Mouse (Mus musculus) MEL (cell line): ENCODE data around the gene Zscan2. TPM values are rescaled to one million over a fixed set of nuclear protein-coding genes. Genes with fewer than 3 reads are reported as not detected.

Experiments
- DNase-seq: peaks from one replicate; pipeline ENCODE4 v3.0.0; 2011; ENCODE audit warnings: low read depth, low spot score
- H3K27ac ChIP-seq: 2 replicates; pipeline ENCODE4 v1.5.1; 2012; ENCODE audit warnings: low read depth, mild to moderate bottlenecking, control low read depth, low read length, moderate library complexity; ENCODE audit not compliant: control insufficient read depth
- H3K27me3 ChIP-seq, 2 experiments: fragments of 150-350 bp in 1 of 2; sonication (generic) in 1 of 2; 2 replicates each; pipeline ENCODE4 v1.6.1; 2012; ENCODE audit warnings: low read length in 2 of 2, mild to moderate bottlenecking in 2 of 2, improper control_type of control experiment in 1 of 2, moderate library complexity in 1 of 2; ENCODE audit not compliant: insufficient read depth in 2 of 2, control insufficient read depth in 1 of 2
- H3K36me3 ChIP-seq, 2 experiments: 2 replicates each; pipeline ENCODE4 v1.6.1; 2012 to 2014; ENCODE audit warnings: low read length in 2 of 2, improper control_type of control experiment in 1 of 2, inconsistent platforms in 1 of 2, mild to moderate bottlenecking in 1 of 2; ENCODE audit not compliant: insufficient read depth in 2 of 2, control insufficient read depth in 1 of 2
- H3K4me1 ChIP-seq, 2 experiments: fragments of 150-350 bp in 1 of 2; sonication (generic) in 1 of 2; 2 replicates each; pipeline ENCODE4 v1.6.1; 2012; ENCODE audit warnings: low read length in 2 of 2, improper control_type of control experiment in 1 of 2, mild to moderate bottlenecking in 1 of 2; ENCODE audit not compliant: insufficient read depth in 2 of 2, control insufficient read depth in 1 of 2
- H3K4me3 ChIP-seq, 2 experiments: fragments of 150-350 bp in 1 of 2; sonication (generic) in 1 of 2; 2 replicates each; pipeline ENCODE4 v1.5.1; 2012; ENCODE audit warnings: low read depth in 2 of 2, low read length in 2 of 2, mild to moderate bottlenecking in 2 of 2, moderate library complexity in 2 of 2, control low read depth in 1 of 2, improper control_type of control experiment in 1 of 2; ENCODE audit not compliant: control insufficient read depth in 1 of 2, insufficient read depth in 1 of 2
- H3K79me2 ChIP-seq: 2 replicates; pipeline ENCODE4 v1.6.1; 2012; ENCODE audit warnings: mild to moderate bottlenecking, low read length, moderate library complexity; ENCODE audit not compliant: control insufficient read depth, poor library complexity, insufficient read depth
- H3K9ac ChIP-seq: 2 replicates; pipeline ENCODE4 v1.6.1; 2012; ENCODE audit warnings: low read depth, mild to moderate bottlenecking, control low read depth, low read length, moderate library complexity; ENCODE audit not compliant: control insufficient read depth, poor library complexity, severe bottlenecking
- H3K9me3 ChIP-seq: fragments of 150-350 bp; sonication (generic); replicated peaks from 2 replicates; pipeline ENCODE4 v1.6.1; 2012; ENCODE audit warnings: mild to moderate bottlenecking, low read length, improper control_type of control experiment, moderate library complexity; ENCODE audit not compliant: insufficient read depth
- BHLHE40 ChIP-seq: IDR thresholded peaks from 2 replicates; pipeline ENCODE4 v1.6.1; 2012; ENCODE audit warnings: low read depth, mild to moderate bottlenecking, inconsistent platforms, low read length, improper control_type of control experiment, borderline replicate concordance
- CHD1 ChIP-seq: IDR thresholded peaks from 2 replicates; pipeline ENCODE4 v1.6.1; 2012; ENCODE audit warnings: low read depth, mild to moderate bottlenecking, inconsistent platforms, low read length, improper control_type of control experiment
- CHD2 ChIP-seq: IDR thresholded peaks from 2 replicates; pipeline ENCODE4 v1.6.1; 2011; ENCODE audit warnings: low read length, improper control_type of control experiment
- CTCF ChIP-seq, 3 experiments: IDR thresholded peaks in 2 of 3; conservative IDR thresholded peaks in 1 of 3; 2 replicates each; pipeline ENCODE4 v1.5.1; 2011 to 2012; ENCODE audit warnings: low read length in 3 of 3, low read depth in 2 of 3, mild to moderate bottlenecking in 2 of 3, improper control_type of control experiment in 1 of 3, inconsistent platforms in 1 of 3, mixed read lengths in 1 of 3, moderate library complexity in 1 of 3; ENCODE audit not compliant: control insufficient read depth in 1 of 3, insufficient read depth in 1 of 3, poor library complexity in 1 of 3, severe bottlenecking in 1 of 3
- E2F4 ChIP-seq: IDR thresholded peaks from 2 replicates; pipeline ENCODE4 v1.6.1; 2011; ENCODE audit warnings: low read depth, low read length, improper control_type of control experiment, borderline replicate concordance
- ELF1 ChIP-seq: IDR thresholded peaks from 2 replicates; pipeline ENCODE4 v1.6.1; 2014; ENCODE audit warnings: low read depth, mild to moderate bottlenecking, inconsistent platforms, low read length, improper control_type of control experiment, moderate library complexity
- EP300 ChIP-seq, 2 experiments: IDR thresholded peaks; 2 replicates each; pipeline ENCODE4 v1.6.1; 2011; ENCODE audit warnings: improper control_type of control experiment in 2 of 2, low read length in 2 of 2, low read depth in 1 of 2, mild to moderate bottlenecking in 1 of 2
- ETS1 ChIP-seq: IDR thresholded peaks from 2 replicates; pipeline ENCODE4 v1.6.1; 2012; ENCODE audit warnings: low read depth, mild to moderate bottlenecking, inconsistent platforms, low read length, improper control_type of control experiment, moderate library complexity
- GABPA ChIP-seq: IDR thresholded peaks from 2 replicates; pipeline ENCODE4 v1.6.1; 2012; ENCODE audit warnings: low read depth, mild to moderate bottlenecking, inconsistent platforms, low read length, improper control_type of control experiment, moderate library complexity
- GATA1 ChIP-seq: IDR thresholded peaks from 2 replicates; pipeline ENCODE4 v1.6.1; 2011; ENCODE audit warnings: low read depth, low read length, improper control_type of control experiment
- HCFC1 ChIP-seq: IDR thresholded peaks from 2 replicates; pipeline ENCODE4 v1.6.1; 2012; ENCODE audit warnings: low read depth, mild to moderate bottlenecking, inconsistent platforms, low read length, improper control_type of control experiment, moderate library complexity
- JUND ChIP-seq: IDR thresholded peaks from 2 replicates; pipeline ENCODE4 v1.6.1; 2011; ENCODE audit warnings: low read depth, mild to moderate bottlenecking, improper control_type of control experiment, low read length
- KAT2A ChIP-seq: conservative IDR thresholded peaks from 2 replicates; pipeline ENCODE4 v1.6.1; 2012; ENCODE audit warnings: low read depth, low read length, improper control_type of control experiment, inconsistent platforms
- MAFK ChIP-seq: IDR thresholded peaks from 2 replicates; pipeline ENCODE4 v1.6.1; 2011; ENCODE audit warnings: low read depth, mild to moderate bottlenecking, low read length, improper control_type of control experiment, borderline replicate concordance
- MAX ChIP-seq: IDR thresholded peaks from 2 replicates; pipeline ENCODE4 v1.6.1; 2011; ENCODE audit warnings: low read length, improper control_type of control experiment
- MAZ ChIP-seq: IDR thresholded peaks from 2 replicates; pipeline ENCODE4 v1.6.1; 2012; ENCODE audit warnings: low read depth, mild to moderate bottlenecking, inconsistent platforms, low read length, improper control_type of control experiment
- MEF2A ChIP-seq: IDR thresholded peaks from 2 replicates; pipeline ENCODE4 v1.6.1; 2014; ENCODE audit warnings: low read depth, mild to moderate bottlenecking, inconsistent platforms, low read length, improper control_type of control experiment; ENCODE audit not compliant: poor library complexity, insufficient replicate concordance, severe bottlenecking; ENCODE audit errors: extremely low read depth
- MXI1 ChIP-seq: IDR thresholded peaks from 2 replicates; pipeline ENCODE4 v1.6.1; 2011; ENCODE audit warnings: mild to moderate bottlenecking, low read depth, low read length, improper control_type of control experiment
- MYB ChIP-seq: IDR thresholded peaks from 2 replicates; pipeline ENCODE4 v1.6.1; 2011; ENCODE audit warnings: mild to moderate bottlenecking, low read depth, low read length, improper control_type of control experiment
- MYC ChIP-seq: IDR thresholded peaks from 2 replicates; pipeline ENCODE4 v1.6.1; 2011; ENCODE audit warnings: low read depth, mild to moderate bottlenecking, low read length, improper control_type of control experiment, moderate library complexity
- NELFE ChIP-seq: IDR thresholded peaks from 2 replicates; pipeline ENCODE4 v1.6.1; 2011; ENCODE audit warnings: low read depth, low read length, improper control_type of control experiment
- NRF1 ChIP-seq: IDR thresholded peaks from 2 replicates; pipeline ENCODE4 v1.6.1; 2014; ENCODE audit warnings: low read depth, mild to moderate bottlenecking, inconsistent platforms, low read length, improper control_type of control experiment, moderate library complexity; ENCODE audit not compliant: poor library complexity, insufficient read depth, severe bottlenecking
- POLR2A ChIP-seq, 2 experiments: IDR thresholded peaks; 2 replicates each; pipeline ENCODE4 v1.6.1; 2011 to 2012; ENCODE audit warnings: low read length in 2 of 2, mild to moderate bottlenecking in 2 of 2, control low read depth in 1 of 2, improper control_type of control experiment in 1 of 2, low read depth in 1 of 2, moderate library complexity in 1 of 2; ENCODE audit not compliant: control insufficient read depth in 1 of 2, insufficient read depth in 1 of 2, poor library complexity in 1 of 2
- POLR2AphosphoS2 ChIP-seq: IDR thresholded peaks from 2 replicates; pipeline ENCODE4 v1.6.1; 2011; ENCODE audit warnings: low read length, improper control_type of control experiment
- POLR2AphosphoS5 ChIP-seq: IDR thresholded peaks from 2 replicates; pipeline ENCODE4 v1.6.1; 2012; ENCODE audit warnings: low read depth, borderline replicate concordance, mild to moderate bottlenecking, inconsistent platforms, low read length, moderate library complexity, mixed read lengths
- RAD21 ChIP-seq: IDR thresholded peaks from 2 replicates; pipeline ENCODE4 v1.6.1; 2011; ENCODE audit warnings: mild to moderate bottlenecking, low read depth, low read length, improper control_type of control experiment
- RCOR1 ChIP-seq: IDR thresholded peaks from 2 replicates; pipeline ENCODE4 v1.6.1; 2012; ENCODE audit warnings: low read depth, mild to moderate bottlenecking, inconsistent platforms, low read length, improper control_type of control experiment
- SIN3A ChIP-seq: IDR thresholded peaks from 2 replicates; pipeline ENCODE4 v1.6.1; 2012; ENCODE audit warnings: low read length, improper control_type of control experiment, inconsistent platforms
- SMC3 ChIP-seq: IDR thresholded peaks from 2 replicates; pipeline ENCODE4 v1.6.1; 2011; ENCODE audit warnings: low read depth, low read length, improper control_type of control experiment
- TAL1 ChIP-seq: IDR thresholded peaks from 2 replicates; pipeline ENCODE4 v1.6.1; 2012; ENCODE audit warnings: mild to moderate bottlenecking, inconsistent platforms, low read length, moderate library complexity, mixed read lengths
- TBP ChIP-seq: IDR thresholded peaks from 2 replicates; pipeline ENCODE4 v1.8.0; 2011; ENCODE audit warnings: low read depth, low read length, improper control_type of control experiment
- TCF12 ChIP-seq: IDR thresholded peaks from 2 replicates; pipeline ENCODE4 v1.6.1; 2014; ENCODE audit warnings: low read depth, mild to moderate bottlenecking, inconsistent platforms, low read length, improper control_type of control experiment, moderate library complexity
- UBTF ChIP-seq: IDR thresholded peaks from 2 replicates; pipeline ENCODE4 v1.6.1; 2012; ENCODE audit warnings: low read depth, mild to moderate bottlenecking, inconsistent platforms, low read length, improper control_type of control experiment, moderate library complexity, borderline replicate concordance; ENCODE audit not compliant: insufficient read depth
- USF1 ChIP-seq: IDR thresholded peaks from 2 replicates; pipeline ENCODE4 v1.6.1; 2014; ENCODE audit warnings: low read depth, mild to moderate bottlenecking, inconsistent platforms, low read length, improper control_type of control experiment, moderate library complexity
- USF2 ChIP-seq, 2 experiments: IDR thresholded peaks; 2 replicates each; pipeline ENCODE4 v1.6.1; 2011 to 2012; ENCODE audit warnings: improper control_type of control experiment in 2 of 2, low read length in 2 of 2, borderline replicate concordance in 1 of 2, inconsistent platforms in 1 of 2, low read depth in 1 of 2, mild to moderate bottlenecking in 1 of 2; ENCODE audit not compliant: insufficient read depth in 1 of 2
- ZC3H11A ChIP-seq: IDR thresholded peaks from 2 replicates; pipeline ENCODE4 v1.6.1; 2012; ENCODE audit warnings: low read depth, mild to moderate bottlenecking, inconsistent platforms, low read length, improper control_type of control experiment
- ZKSCAN1 ChIP-seq: IDR thresholded peaks from 2 replicates; pipeline ENCODE4 v1.6.1; 2012; ENCODE audit warnings: low read depth, mild to moderate bottlenecking, inconsistent platforms, low read length, improper control_type of control experiment, moderate library complexity
- ZNF384 ChIP-seq: IDR thresholded peaks from 2 replicates; pipeline ENCODE4 v1.6.1; 2012; ENCODE audit warnings: low read depth, mild to moderate bottlenecking, inconsistent platforms, low read length, improper control_type of control experiment
- polyA plus RNA-seq, 2 experiments: library from polyadenylated mRNA; stranded (reverse) in 1 of 2; unstranded in 1 of 2; fragments of >175 nt in 1 of 2; fragments of >200 nt in 1 of 2; gene quantifications; 2 replicates each; pipeline versions ENCODE4 v1.2.1 to v1.2.4; 2012; ENCODE audit warnings: low replicate concordance in 2 of 2, low read depth in 1 of 2; ENCODE audit not compliant: insufficient read length in 2 of 2, insufficient read depth in 1 of 2, missing spikeins in 1 of 2
- total RNA-seq: library from RNA; depleted of rRNA; stranded (reverse); fragments of 300-350 nt; gene quantifications from 2 replicates; pipeline ENCODE4 v1.2.3, GENCODE M21; 2012

Gene Zscan2
- total and polyA plus RNA-seq, 3 experiments = 1.2 to 2.4 TPM; not detected in 1

DNA sequence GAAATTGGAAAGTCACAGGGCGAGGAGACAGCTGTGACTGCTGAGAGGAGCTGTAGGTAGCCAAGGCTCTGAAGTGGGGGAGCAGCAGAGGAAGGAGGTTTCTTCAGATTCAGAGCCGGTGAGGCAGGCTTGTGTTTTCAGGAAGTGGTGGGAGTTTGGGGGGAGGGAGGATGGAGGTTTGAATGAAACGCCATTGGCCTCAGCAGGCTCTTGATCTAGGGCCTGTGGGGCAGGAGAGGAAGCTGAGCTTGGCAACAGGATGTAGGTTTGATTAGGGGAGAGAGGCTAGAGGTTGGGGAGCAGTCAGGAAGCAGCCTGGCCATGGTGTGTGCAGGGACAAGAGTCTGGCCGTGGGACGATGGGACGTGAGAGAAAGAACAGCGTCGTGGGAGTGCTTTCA, 4.1 kb downstream of the Zscan2 start:
- peak overlapping the region; percentile 74 for H3K27ac ChIP-seq
- H3K36me3 ChIP-seq = peaks cover 0 to 28% of the 10 kb centered on the region in 2 experiments; a peak in 2 of 4 replicates
- peak; percentile 88 for DNase-seq
- H3K79me2 ChIP-seq = no peaks in the 10 kb centered on the region
- H3K4me3 ChIP-seq = no peak overlapping the region; a peak in 1 of 4 replicates
- peaks cover 17 to 30% of the 10 kb centered on the region in 2 experiments for H3K4me1 ChIP-seq
- H3K9ac ChIP-seq = peak overlapping the region; percentile 24
- no peaks in the 10 kb centered on the region for H3K9me3 ChIP-seq
- no peaks in the 10 kb centered on the region for H3K27me3 ChIP-seq
- TF ChIP-seq MEF2A (no peak), EP300 (IDR thresholded peaks at IDR 0.05; ENCODE audit: low read depth in 1 of 2, low read length in 2 of 2) (peak; percentile 39 to 46; a peak in 1 of 4 replicates), MYC (0 out of 2 replicates have a peak, but pooled peaks have one; percentile 41), BHLHE40 (no peak), MXI1 (0 out of 2 replicates have a peak, but pooled peaks have one; percentile 32), POLR2AphosphoS5 (no peak), CTCF (IDR thresholded peaks at IDR 0.05 in 2 of 3, conservative IDR thresholded peaks at IDR 0.05 in 1 of 3; ENCODE audit: control insufficient read depth in 1 of 3, insufficient read depth in 1 of 3, low read depth in 2 of 3, low read length in 3 of 3, poor library complexity in 1 of 3, severe bottlenecking in 1 of 3) (no peak), USF1 (no peak), TBP (no peak; the same call in 1 of the 2 replicates), TAL1 (no peak), NRF1 (no peak), JUND (no peak), SIN3A (peak; percentile 33; the same call in 1 of the 2 replicates), GABPA (no peak), MYB (no peak), TCF12 (no peak), CHD1 (no peak), MAFK (no peak), USF2 (IDR thresholded peaks at IDR 0.05; ENCODE audit: borderline replicate concordance in 1 of 2, insufficient read depth in 1 of 2, low read depth in 1 of 2, low read length in 2 of 2) (no peak), CHD2 (no peak), ZNF384 (no peak), ZKSCAN1 (no peak), POLR2AphosphoS2 (no peak), UBTF (no peak), MAX (no peak), RAD21 (no peak), ZC3H11A (no peak), NELFE (no peak), HCFC1 (peak; percentile 52; the same call in 1 of the 2 replicates), KAT2A (no peak), GATA1 (no peak), MAZ (peak; percentile 27; the same call in 1 of the 2 replicates), POLR2A (IDR thresholded peaks at IDR 0.05; ENCODE audit: control insufficient read depth in 1 of 2, insufficient read depth in 1 of 2, low read depth in 1 of 2, low read length in 2 of 2, poor library complexity in 1 of 2) (peak in 1 of 2 experiments; percentile 56; a peak in 1 of 4 replicates), E2F4 (no peak), RCOR1 (peak; percentile 48), ELF1 (peak; percentile 69), ETS1 (no peak), SMC3 (no peak)
